Comparison of ENCODE assay signal across 21 mouse cellular contexts in genomic region chr2:78459444-78459843, GRCm38 (mm10).
DNase-seq lines count a peak whose midpoint lies in the region; ATAC-seq and TF ChIP-seq lines count a peak whose summit lies in the region.
"Had no signal": no experiment of that assay in that cellular context is flagged by ENCODE, and none has a peak within 500 bp of the region (broad histone marks: within the 10 kb centered on the region; RNA-seq: fewer than 3 reads in every experiment).

No protein-coding gene starts in this region.

- ATAC-seq in kidney, embryonic 14.5 days (ENCODE audit: low FRiP score, low TSS enrichment), result peak; percentile 77; the same call in 1 of the 2 replicates
- ATAC-seq in kidney, embryonic 15.5 days (replicated peaks; ENCODE audit: low FRiP score), result peak; percentile 70
- peak; percentile 63; the same call in 1 of the 2 replicates for ATAC-seq in kidney, embryonic 16.5 days (ENCODE audit: low FRiP score, low TSS enrichment)
- ATAC-seq: activated CD4-positive, CD25-positive, alpha-beta regulatory T cell, adult 4 months; CD4-positive, CD25-positive, alpha-beta regulatory T cell, adult 4 months; Patski had no signal

- no peak for DNase-seq in kidney, adult 2 months
- no peak for DNase-seq in kidney, postnatal 25 days
- no peak for DNase-seq in kidney, adult 11 months
- DNase-seq: adrenal gland, adult 2 months; adrenal gland, adult 8-10 months; adrenal gland, postnatal 10 days; adrenal gland, postnatal 14 days; adrenal gland, postnatal 25 days; adrenal gland, postnatal 36 days; B cell, adult 2 months; cerebellum, adult 11 months; cerebellum, adult 11-12 months; cerebellum, adult 18-20 months had no signal

- no peak overlapping the region for H3K4me2 ChIP-seq in kidney, embryonic 14.5 days (replicated peaks; ENCODE audit: low read depth, low read length)
- H3K4me2 ChIP-seq in kidney, embryonic 15.5 days, result no peak overlapping the region
- H3K4me2 ChIP-seq in kidney, embryonic 16.5 days (replicated peaks; ENCODE audit: low read depth, low read length), result no peak overlapping the region

- no peak for TF ChIP-seq POLR2A in kidney, adult 2 months (IDR thresholded peaks at IDR 0.05; ENCODE audit: low read depth, low read length)

- H3K4me3 ChIP-seq in kidney, embryonic 14.5 days (ENCODE audit: low read length), result no peak overlapping the region
- no peak overlapping the region for H3K4me3 ChIP-seq in kidney, adult 2 months (ENCODE audit: insufficient read depth, low read depth, low read length)
- no peak overlapping the region for H3K4me3 ChIP-seq in kidney, embryonic 15.5 days (replicated peaks)
- no peak overlapping the region for H3K4me3 ChIP-seq in kidney, embryonic 16.5 days (ENCODE audit: low read length)

- no peaks in the 10 kb centered on the region for H3K36me3 ChIP-seq in kidney, embryonic 14.5 days (ENCODE audit: control insufficient read depth, insufficient read depth, low read length)
- H3K36me3 ChIP-seq in kidney, adult 2 months (ENCODE audit: control insufficient read depth, insufficient read depth, low read length), result no peaks in the 10 kb centered on the region
- H3K36me3 ChIP-seq in kidney, embryonic 15.5 days, result no peaks in the 10 kb centered on the region
- no peaks in the 10 kb centered on the region for H3K36me3 ChIP-seq in kidney, embryonic 16.5 days (ENCODE audit: insufficient read depth, low read length)
- H3K36me3 ChIP-seq: G1E had no signal

- H3K9ac ChIP-seq in kidney, embryonic 14.5 days (ENCODE audit: low read depth, low read length), result no peak overlapping the region
- H3K9ac ChIP-seq in kidney, embryonic 15.5 days, result no peak overlapping the region
- no peak overlapping the region for H3K9ac ChIP-seq in kidney, embryonic 16.5 days (replicated peaks; ENCODE audit: low read length)

- no peak for TF ChIP-seq CTCF in kidney, adult 2 months (conservative IDR thresholded peaks at IDR 0.05; ENCODE audit: insufficient read depth, insufficient read length, low read depth, low read length)

- 32% methylated on average over 4 of the region's 4 CpGs for WGBS in kidney, embryonic 14.5 days
- 44% methylated on average over 4 of the region's 4 CpGs for WGBS in kidney, adult 2 months
- WGBS in kidney, embryonic 15.5 days, result 49% methylated on average over 4 of the region's 4 CpGs
- 37% methylated on average over 4 of the region's 4 CpGs for WGBS in kidney, embryonic 16.5 days

- no peak overlapping the region for H3K27ac ChIP-seq in kidney, embryonic 14.5 days (ENCODE audit: low read depth, low read length)
- H3K27ac ChIP-seq in kidney, adult 2 months (ENCODE audit: insufficient read depth, low read depth, low read length), result no peak overlapping the region
- no peak overlapping the region for H3K27ac ChIP-seq in kidney, embryonic 15.5 days
- H3K27ac ChIP-seq in kidney, embryonic 16.5 days (ENCODE audit: low read length), result no peak overlapping the region

- H3K27me3 ChIP-seq in kidney, embryonic 14.5 days (ENCODE audit: control insufficient read depth, insufficient read depth, low read length), result no peaks in the 10 kb centered on the region
- no peaks in the 10 kb centered on the region for H3K27me3 ChIP-seq in kidney, adult 2 months (replicated peaks; ENCODE audit: control insufficient read depth, insufficient read depth, low read length)
- no peaks in the 10 kb centered on the region for H3K27me3 ChIP-seq in kidney, embryonic 15.5 days
- no peaks in the 10 kb centered on the region for H3K27me3 ChIP-seq in kidney, embryonic 16.5 days (ENCODE audit: insufficient read depth, low read length)
- H3K27me3 ChIP-seq: CH12.LX, Patski had no signal

- H3K4me1 ChIP-seq in kidney, embryonic 14.5 days (ENCODE audit: control insufficient read depth, insufficient read depth, low read length), result no peaks in the 10 kb centered on the region
- H3K4me1 ChIP-seq in kidney, adult 2 months (ENCODE audit: control insufficient read depth, insufficient read depth, low read length), result no peaks in the 10 kb centered on the region
- no peaks in the 10 kb centered on the region for H3K4me1 ChIP-seq in kidney, embryonic 15.5 days
- no peaks in the 10 kb centered on the region for H3K4me1 ChIP-seq in kidney, embryonic 16.5 days (ENCODE audit: insufficient read depth, low read length)

- H3K9me3 ChIP-seq in kidney, embryonic 14.5 days (ENCODE audit: control insufficient read depth, low read length), result no peaks in the 10 kb centered on the region
- H3K9me3 ChIP-seq in kidney, embryonic 15.5 days (replicated peaks), result no peaks in the 10 kb centered on the region
- H3K9me3 ChIP-seq in kidney, embryonic 16.5 days (ENCODE audit: low read length), result no peaks in the 10 kb centered on the region
- H3K9me3 ChIP-seq: G1E had no signal
